Mouse (Mus musculus): ENCODE data around the gene Maz.

DNA sequence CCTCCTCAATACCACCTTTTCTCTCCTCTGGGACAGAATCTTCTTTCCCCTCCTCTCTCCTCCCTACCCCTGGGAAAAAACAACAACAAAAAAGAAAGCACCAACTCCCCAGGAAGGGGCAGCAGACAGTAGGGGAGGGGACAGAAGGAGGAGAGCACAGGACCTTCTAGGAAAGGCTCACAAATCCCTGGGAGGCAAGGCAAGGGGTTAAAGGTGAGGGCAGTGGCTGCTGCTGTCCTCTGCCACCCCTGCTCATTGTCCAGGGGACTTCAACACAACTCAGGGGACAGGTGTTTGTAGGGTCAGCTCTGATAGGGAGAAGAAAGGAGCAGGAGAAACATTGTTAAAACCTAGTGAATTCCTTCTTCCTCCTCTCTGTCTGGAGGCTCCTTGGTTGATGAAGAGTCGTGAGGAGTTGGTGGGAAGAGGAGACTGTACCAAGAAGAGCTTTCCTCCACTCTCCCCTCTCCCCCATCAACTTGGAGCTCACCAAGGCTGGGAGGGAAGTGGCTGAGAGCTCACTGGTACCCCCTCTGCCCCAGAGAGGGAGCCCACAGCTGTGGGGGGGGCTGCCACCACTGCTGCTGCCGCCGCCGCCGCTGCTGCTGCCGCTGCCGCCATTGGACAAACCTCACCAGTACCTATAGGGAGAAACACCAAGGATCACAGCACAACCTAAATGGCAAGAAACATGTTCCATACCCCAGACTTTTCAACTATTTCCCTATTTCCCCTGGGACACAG is 4.1 kb downstream of the Maz start:
- TF ChIP-seq CTCF (IDR thresholded peaks at IDR 0.05; ENCODE audit: extremely low read depth, insufficient read length, insufficient replicate concordance, low read depth, low read length) (no peak), POLR2A (IDR thresholded peaks at IDR 0.05; ENCODE audit: low read depth, low read length) (no peak)

All from small intestine, adult 2 months (tissue).